Mouse (Mus musculus) cerebellum, postnatal 36 days (tissue): ENCODE data around the gene Gm10234.

Source experiments
- DNase-seq, 2 experiments: peaks; one replicate each; pipeline ENCODE4 v3.0.0; 2021 to 2022; ENCODE audit warnings: mixed read lengths in 2 of 2

The Gm10234 gene

DNA sequence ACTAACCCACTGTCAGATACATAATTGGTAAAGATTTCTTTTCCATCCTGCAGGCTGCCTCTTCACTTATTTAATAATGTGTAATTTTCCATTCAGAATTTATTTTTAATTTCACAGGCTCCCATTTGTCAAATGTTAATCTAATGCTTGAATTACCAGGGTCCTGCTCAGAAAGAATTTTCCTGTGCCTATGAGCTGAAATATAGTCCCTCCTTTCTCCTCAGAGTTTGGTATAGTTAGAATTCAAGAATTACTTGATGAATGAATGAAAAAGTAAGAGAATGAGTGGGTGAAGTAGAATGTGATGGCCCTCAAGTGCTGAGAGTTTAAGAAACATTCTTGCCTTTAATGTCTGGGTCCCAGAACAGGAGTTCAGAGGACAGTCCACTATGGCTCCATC lies at the start of gene Gm10234:
Gene Gm10234, plus strand, starts transcription at position 301 of the 400 bp plus-strand sequence.
- DNase-seq: no peak

DNA sequence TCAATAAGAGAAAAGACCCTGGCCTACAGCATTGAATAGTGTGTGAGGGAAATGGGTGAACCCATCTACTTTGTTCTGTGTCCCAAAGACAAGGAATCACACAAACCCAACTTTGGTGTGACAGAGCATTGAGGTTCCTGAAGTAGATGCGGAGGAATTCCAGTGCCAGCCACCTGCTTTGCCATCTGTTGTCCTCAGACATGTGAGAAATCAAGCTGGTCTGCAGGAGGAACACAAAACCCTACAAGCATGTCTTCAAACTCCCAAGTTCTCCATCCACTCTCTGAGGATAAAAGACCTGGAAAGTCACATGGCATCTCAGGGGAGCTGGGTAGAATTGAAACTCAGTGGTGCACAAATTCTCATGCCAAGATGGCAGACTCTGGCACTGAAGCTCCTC lies 44.3 kb upstream of the Gm10234 start:
- no peak for DNase-seq

DNA sequence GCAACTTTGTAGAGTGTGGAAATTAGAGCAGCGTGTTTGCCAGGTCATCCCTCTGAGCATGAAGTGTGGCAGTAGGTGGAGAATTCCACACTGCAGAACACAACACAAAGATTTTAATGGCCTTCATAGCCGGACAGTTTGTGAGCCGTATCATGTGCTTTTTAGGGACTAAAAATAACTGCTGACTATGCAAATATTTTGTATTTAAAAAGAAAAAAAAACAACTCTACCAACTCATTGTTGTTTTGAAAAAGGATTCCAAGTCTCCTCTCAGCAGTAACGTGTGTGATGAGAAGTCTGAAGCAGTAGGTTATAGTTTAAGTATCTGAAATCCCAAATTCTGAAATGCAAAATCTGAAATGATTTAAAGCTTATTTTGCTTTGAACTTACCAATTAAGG lies 25.9 kb upstream of the Gm10234 start:
- DNase-seq: no peak

DNA sequence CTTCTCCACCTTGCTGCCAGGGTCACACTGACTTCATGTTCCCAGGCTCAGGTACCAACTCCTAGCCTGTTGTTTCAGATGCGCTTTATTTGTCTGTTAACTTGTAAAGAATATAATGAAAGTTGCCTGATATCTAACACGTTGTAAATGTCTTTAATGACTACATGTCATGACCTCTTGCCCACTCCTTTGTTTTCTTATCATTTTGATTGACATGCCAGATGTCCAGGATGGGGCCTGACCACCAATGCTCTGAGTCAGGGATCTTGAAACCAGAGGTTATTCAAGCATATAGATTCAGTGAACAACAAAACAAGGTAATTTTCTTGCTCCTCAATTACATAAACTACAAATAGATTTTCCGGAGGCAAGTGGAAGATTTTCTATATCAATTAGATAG lies 23.5 kb upstream of the Gm10234 start:
- no peak for DNase-seq

DNA sequence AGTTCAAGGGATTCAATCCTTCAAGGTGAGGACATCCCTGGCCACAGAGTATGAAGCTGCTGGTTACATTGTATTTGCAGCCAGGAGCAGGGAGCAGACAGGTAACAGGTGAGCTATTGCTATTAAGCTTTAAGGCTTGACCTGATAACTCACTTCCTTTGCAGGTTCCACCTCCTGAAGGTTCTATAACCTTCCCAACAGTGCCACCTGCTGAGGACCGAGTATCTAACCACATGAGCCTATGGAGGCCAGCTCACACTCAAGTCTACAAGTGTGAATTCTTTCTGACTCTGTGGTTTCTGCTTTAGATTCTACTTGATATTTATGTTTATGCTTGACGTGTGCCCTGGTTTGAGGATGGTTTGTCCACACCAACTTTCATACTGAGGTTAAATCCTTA lies 21.3 kb upstream of the Gm10234 start:
- no peak for DNase-seq

DNA sequence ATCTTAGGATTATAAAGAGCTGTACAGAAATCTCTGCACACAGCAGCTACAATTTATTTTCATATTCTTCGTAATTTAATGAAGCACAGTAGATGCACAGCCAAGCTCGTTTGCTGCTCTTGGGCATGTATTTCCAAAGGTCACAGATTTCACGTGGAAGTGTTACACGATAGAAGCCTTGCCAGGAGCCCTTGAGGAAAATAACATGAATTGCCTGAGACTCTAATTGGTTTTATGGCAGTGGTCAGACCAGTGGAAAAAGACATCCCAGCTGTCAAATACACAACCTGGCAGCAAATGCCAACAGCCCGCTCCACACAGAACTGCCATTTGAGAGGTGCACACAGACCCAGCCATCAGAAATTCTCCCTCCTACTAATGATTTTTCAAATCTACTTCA lies 9.3 kb downstream of the Gm10234 start:
- no peak for DNase-seq

DNA sequence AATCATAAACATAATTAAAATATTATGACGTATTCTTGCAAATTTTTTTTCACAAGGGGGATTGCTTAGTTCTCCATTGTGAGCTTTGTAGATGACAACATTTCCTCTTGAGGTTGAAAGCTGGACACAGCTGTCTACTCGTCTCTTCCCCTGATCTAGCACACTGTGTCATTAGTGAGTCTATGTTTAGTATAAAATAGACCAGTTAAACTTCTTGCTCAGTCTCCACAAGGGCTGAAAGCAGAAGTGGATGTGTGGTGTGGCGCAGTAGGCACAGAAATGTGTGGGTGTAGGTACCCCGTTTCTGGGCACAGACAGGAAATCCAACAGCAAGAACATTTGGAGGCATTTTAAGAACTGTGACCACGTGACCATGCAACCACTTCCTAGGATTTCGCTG lies 12.9 kb downstream of the Gm10234 start:
- DNase-seq: no peak

DNA sequence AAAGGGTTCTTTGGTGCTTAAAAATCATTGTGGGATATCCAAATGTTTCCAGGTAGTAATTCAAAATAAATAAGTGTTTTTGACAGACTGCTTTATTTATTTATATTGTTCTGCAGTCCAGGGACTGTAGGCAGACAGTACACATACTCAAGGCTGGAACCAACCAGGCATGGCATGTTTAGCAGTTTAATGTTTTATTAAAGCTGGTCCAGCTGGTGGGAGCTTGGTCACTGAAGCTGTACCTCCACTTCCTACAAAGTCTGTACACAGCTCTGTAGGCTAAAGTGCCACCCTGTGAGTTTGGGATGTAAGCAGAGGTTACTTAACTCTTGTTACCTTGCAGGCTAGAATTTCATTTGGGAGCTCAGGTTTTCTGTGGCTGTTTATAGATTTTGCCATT lies 27.5 kb downstream of the Gm10234 start:
- DNase-seq: no peak

DNA sequence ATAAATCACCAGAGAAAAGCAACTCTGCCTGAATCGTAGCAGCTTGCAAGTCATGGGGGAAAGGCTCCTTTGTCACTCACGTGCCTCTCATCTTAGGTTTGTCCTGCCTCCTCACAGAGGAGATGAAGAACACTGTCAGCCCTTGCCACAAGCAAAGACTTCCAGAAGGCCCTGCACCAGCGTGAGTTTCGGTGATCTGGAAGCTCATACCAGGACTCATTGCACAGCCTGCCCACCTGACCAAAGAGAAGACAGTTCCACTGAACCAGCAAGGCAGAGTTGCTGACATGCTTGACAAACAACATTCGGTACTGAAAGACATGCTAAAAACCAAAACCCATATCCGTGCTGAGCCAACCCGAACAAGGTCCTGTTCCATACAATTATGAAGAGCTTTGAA lies 31.1 kb downstream of the Gm10234 start:
- no peak for DNase-seq

DNA sequence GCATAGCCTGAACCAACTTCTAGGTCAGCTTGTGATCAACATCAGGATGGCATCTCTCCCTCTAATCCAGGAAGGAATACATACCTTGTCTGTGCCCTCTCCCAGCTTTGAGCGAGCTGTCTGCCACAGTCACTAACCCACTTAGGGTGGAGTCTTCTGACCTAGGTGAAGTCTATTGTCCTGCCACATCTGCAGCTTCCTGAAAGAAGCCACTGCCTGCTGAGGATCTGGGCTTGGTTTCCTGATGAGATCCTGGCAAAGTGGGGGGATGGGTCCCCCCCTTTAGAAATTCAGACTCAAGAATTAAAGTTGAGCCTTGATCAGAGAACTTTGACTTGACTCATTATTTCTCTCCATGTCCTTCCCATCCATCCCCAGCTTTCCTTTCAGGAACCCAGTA lies 32.0 kb downstream of the Gm10234 start:
- no peak for DNase-seq

DNA sequence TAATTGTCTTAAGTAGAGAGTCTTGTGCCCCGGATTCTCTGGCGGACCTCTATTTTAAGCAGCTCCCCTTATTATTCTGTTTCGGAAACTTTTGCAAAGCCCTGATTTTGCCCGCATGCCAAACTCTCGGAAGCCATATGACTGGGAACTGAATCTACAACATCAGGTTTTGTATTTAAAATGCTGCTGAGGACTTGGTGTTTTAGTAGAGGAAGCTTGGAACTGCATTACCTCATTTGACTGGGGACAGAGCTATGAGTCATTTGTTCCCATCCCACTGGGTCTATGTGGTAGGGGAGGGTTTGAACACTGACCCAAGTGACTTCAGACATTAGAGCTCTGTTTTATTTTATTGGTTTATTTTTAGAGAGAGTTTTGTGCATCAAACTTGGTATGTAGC lies 38.2 kb downstream of the Gm10234 start:
- no peak for DNase-seq

DNA sequence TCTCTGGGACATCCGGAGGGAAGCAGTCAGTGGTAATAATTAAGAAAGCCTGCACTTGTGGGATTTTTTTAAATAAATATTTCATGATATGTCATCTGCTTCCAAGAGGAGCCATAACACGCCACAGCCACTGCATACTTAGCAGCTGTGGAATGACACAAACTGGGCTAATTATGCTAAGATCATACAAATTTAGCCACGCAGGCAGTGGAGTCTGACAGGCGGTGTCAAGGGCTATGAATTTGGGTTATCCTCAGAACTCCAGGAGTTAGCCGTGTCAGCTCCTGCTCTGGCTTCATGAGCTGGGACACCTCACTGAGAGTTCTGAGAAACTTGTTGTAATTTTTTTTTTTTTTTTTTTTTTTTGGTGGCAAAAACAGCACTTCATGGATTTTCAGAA lies 40.8 kb downstream of the Gm10234 start:
- no peak for DNase-seq

DNA sequence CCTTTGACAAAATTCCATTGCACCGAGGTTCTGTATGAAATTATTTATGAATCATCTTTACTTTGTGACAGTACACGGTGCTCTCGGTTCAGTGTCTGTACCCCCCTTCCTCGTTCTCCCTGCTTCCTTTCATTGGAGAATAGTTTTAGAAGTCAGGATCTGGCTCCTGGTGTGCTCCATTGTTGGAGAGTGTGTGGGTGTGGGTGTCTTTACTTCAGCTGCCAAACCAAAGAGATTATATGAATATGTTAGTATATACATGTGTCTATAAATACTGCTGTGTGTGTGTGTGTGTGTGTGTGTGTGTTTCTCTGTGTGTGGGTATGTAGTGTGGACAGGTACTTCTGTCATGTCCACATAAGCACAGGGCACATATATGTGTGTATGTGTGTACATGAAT lies 49.9 kb downstream of the Gm10234 start:
- no peak for DNase-seq
